Mouse (Mus musculus): ENCODE data around the gene Slc2a6.

Gene Slc2a6

DNA sequence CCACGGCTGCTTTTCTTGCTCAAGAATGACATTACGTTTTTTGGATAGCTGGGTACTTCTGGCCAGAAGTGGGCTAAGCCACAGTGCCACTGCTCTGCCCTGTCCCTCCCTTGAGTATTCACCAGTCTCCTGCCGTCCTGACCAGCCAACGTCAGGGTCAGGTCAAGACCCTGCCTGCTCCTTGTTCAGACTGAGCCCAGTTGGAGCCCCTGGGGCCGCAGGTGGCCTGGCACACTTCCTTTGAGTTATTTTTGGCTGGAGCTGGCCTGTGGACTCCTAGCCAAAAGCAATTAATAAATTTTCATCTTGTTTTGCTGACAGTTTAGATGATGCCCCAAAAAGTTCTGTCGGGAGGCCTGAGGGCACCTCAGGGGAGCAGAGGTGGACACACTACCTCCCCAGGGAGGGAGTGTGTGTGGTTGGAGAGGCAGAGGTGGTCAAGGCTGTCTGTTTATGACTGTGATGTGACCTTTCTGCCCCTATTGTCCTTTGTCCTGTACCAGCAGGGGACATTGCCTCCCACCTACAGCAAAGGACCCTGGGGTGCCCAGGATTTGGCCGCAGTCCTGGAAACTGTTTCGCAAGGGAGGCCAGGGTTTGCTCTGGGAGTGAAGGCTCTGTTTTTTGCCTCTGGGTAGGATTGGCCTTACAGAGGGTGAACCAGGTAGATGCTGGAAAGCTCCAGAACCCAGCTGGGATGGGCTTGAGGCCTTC lies 14.5 kb upstream of the Slc2a6 start:
- ChIA-PET CTCF (interaction anchor here in 3 of 4 experiments (0.7 to 8.7 kb wide), 10 partner anchors 24 to 386 kb away, joined by 3 to 99 read pairs (median 4); partner anchors contain the start of gene Fam163b (in 1 of the 3)), POLR2A (interaction anchor here in 1 of 4 experiments (0.7 kb wide), 1 partner anchor 438 kb away, joined by 4 read pairs; the partner anchor contains the start of gene Agpat2)

DNA sequence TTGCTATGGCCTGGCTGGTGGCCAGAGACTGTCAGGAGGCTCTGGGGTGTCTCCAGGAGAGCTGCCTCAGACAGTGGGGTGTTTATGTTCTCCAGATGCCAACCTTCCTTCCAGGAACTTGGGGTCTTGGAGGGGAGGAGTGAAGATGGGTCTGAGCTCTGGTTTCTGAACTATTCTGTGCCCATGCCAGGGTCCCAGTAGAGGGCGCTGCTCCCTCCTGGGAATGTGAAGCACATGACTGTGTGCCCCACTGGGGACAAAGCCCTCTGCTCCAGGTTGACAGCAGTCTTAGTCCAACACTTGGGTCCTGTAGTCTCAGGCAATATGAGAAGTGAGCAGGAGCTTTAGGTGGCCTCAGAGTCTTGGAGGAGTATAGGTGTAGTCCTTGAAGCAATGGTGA lies 11.5 kb upstream of the Slc2a6 start:
- CTCF ChIA-PET = interaction anchor here (0.5 to 8.7 kb wide), 63 partner anchors 8 to 714 kb away, joined by 3 to 99 read pairs (median 4); partner anchors contain the start of genes Slc2a6 (in 3 of the 4), Adamts13 (in 1 of the 4) and Agpat2 (in 1 of the 4)
- POLR2A ChIA-PET = interaction anchor here in 3 of 4 experiments (0.5 to 2.1 kb wide), 15 partner anchors 12 to 696 kb away, joined by 3 to 7 read pairs (median 3); partner anchors contain the start of genes Slc2a6 (in 1 of the 3) and Surf6 (in 1 of the 3)

DNA sequence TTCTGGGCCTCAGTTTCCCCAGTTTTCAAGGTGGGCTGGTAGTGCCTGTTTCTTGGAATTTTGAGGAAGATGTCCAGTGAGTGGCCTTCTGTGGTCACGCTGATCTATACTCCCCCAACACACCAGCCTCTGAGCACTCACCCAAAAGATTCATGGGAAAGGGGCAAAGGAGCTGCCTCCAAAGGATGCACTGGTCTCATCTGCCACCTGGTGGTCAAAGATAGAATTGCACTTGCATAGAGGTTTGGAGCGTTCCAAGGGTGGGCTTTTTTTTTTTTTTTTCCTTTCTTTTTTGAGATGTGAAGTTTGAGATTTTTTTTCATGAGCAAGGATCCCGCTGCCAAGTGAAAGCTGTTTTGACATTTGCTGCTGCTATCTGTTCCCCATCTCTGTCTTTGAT lies 10.8 kb upstream of the Slc2a6 start:
- POLR2A ChIA-PET = interaction anchor here (0.6 to 2.1 kb wide), 24 partner anchors 11 to 695 kb away, joined by 3 to 7 read pairs (median 4); partner anchors contain the start of genes Surf1 (in 2 of the 4), Surf2 (in 2 of the 4), Slc2a6 (in 1 of the 4) and Surf6 (in 1 of the 4)

DNA sequence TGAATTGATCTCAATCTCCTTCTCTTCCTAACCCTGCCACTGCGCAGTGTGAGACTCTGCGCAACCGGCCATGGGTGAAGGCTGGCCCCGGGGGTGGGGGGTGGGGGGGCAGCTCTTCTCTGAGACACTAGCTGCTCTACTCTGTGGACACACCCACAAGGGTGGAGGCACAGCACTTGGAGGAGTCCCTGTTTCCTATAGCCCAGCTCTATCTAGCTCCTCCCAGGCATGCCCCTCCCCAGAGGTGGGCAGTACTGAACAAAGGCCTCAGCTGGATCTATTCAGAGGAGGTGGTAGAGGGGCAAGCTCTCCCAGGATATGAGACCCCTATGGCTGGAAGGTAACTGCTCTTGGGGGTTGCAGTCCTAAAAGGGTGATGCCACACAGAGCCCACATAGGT lies 9.2 kb upstream of the Slc2a6 start:
- CTCF ChIA-PET = interaction anchor here in 3 of 4 experiments (0.7 to 8.7 kb wide), 9 partner anchors 9 to 209 kb away, joined by 3 to 99 read pairs (median 12); partner anchors contain the start of gene Slc2a6 (in 1 of the 3)
- POLR2A ChIA-PET = no interaction called here

More for the DNA sequence above, 10.8 kb upstream of the Slc2a6 start:
- CTCF ChIA-PET = interaction anchor here (0.5 to 8.7 kb wide), 80 partner anchors 8 to 713 kb away, joined by 3 to 99 read pairs (median 4); partner anchors contain the start of genes Slc2a6 (in 3 of the 4), Adamts13 (in 1 of the 4), Agpat2 (in 1 of the 4) and Surf6 (in 1 of the 4)

DNA sequence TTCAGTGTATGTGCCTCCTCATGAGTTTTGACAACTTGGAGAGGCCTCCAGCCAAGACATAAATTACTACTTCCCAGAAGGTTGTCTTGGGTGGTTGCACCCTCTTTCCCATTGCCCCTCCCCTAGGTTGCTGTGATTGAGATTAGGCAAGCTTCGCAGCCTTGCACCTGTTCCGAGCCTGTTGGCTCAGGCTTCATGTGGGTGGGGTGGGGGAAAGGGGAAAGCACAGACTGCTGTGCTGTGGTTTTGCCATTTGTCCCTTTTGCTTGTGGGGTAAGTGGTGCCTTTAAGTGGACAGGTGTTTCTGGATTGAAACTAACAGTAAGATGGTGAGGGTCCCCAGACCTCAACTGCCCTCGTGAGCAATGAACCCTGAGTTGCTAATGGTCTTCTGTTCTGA lies 8.2 kb upstream of the Slc2a6 start:
- ChIA-PET CTCF (interaction anchor here in 2 of 4 experiments (5.8 to 8.7 kb wide), 2 partner anchors 18 to 199 kb away, joined by 62 to 99 read pairs; no protein-coding TSS in a partner anchor), POLR2A (interaction anchor here in 1 of 4 experiments (0.9 kb wide), 1 partner anchor 400 kb away, joined by 3 read pairs; no protein-coding TSS in a partner anchor)

DNA sequence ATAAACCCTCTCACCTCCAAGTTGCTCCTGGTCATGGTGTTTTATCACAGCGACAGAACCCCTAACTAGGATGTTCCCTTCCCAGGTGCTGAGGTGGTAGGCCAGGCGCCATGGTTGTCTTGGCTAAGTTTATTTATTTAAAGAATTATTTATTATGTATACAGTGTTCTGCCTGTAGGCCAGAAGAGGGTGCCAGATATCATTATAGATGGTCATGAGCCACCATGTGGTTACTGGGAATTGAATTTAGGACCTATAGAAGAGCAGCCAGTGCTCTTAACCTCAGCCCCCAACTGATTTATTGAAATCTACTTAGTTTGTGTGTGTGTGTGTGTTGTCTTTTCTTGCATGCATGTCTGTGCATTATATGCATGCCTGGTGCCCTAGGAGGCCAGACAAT lies 4.6 kb upstream of the Slc2a6 start:
- ChIA-PET CTCF (interaction anchor here (0.7 to 1.8 kb wide), 4 partner anchors 14 to 42 kb away, joined by 3 to 13 read pairs (median 4); no protein-coding TSS in a partner anchor), POLR2A (interaction anchor here in 2 of 4 experiments (0.7 to 2.2 kb wide), 4 partner anchors 15 to 397 kb away, joined by 3 to 9 read pairs (median 3); partner anchors contain the start of genes Med22 (in 1 of the 2) and Rpl7a (in 1 of the 2))

DNA sequence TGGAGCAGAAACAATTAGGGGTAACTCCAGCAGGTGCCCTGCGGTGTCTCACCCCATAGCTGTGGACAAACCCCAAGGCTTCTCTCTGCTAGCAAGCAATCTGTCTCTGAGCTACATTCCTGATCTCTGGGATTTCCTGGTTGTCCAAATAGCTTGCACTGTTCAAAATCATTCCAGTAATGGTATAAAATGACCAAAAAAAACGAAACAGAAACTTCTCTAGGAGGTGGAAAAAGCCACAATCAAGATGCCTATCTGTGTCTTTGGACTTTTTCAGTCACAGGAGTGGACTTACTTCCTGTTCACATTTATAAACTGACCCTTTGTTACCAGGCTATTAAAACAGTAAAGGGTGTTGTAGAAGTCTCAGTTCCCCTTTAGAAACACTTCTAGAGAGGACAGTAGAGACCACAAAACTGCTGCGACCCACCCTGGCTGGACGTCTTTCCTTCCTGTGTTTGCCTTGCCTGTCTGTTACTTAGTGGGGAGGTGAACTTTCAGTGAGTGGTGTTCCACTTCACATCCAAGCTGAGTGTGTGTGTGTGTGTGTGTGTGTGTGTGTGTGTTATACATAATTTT lies 728 bp upstream of the Slc2a6 start:
- ChIA-PET CTCF (interaction anchor here (0.6 to 5.7 kb wide), 16 partner anchors 10 to 787 kb away, joined by 3 to 35 read pairs (median 4); no protein-coding TSS in a partner anchor), POLR2A (interaction anchor here in 3 of 4 experiments (0.5 to 2.8 kb wide), 15 partner anchors 9 to 952 kb away, joined by 3 to 19 read pairs (median 4); partner anchors contain the start of gene Surf6 (in 1 of the 3))

DNA sequence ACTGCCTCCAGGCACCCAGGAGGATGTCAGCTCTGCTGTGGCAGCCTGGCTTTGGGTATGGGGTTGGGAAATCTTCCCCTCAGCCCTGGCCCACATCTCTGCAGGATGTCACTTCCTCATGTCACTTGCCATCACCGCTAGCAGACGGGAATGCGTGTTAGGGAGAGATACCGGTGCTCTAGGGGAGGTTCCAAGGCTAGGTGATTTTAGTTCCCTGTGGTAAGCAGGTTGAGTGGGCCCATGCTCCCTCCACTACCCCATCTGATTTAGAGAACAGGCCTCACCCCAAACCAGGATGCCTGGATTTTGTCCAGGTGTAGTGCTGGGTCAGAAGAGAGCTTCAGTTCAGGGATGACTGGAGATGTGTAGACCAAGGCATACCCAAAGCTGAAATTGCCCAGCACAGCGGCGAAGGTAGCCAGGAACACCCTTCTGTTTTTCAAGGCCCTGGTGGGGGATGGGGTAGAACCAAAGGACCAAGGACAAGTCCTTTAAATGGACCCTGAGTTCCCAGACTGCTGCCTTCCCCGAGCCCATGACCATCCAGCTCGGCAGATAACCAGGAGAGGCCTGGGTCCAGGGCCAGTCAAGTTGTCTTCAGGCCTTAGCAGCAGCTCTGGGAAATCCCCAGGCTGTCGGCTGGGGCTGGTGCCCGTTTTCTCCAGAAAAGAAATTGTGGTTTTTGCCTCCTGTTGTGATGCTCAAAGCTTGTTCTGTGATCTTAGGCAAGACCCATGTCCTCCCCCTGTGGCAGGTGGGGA lies 761 bp downstream of the Slc2a6 start:
- POLR2A ChIA-PET = interaction anchor here in 3 of 4 experiments (0.6 to 2.8 kb wide), 20 partner anchors 8 to 391 kb away, joined by 3 to 19 read pairs (median 3); partner anchors contain the start of gene Surf6 (in 2 of the 3)
- CTCF ChIA-PET = interaction anchor here (0.9 to 5.7 kb wide), 14 partner anchors 9 to 210 kb away, joined by 3 to 35 read pairs (median 6); no protein-coding TSS in a partner anchor

DNA sequence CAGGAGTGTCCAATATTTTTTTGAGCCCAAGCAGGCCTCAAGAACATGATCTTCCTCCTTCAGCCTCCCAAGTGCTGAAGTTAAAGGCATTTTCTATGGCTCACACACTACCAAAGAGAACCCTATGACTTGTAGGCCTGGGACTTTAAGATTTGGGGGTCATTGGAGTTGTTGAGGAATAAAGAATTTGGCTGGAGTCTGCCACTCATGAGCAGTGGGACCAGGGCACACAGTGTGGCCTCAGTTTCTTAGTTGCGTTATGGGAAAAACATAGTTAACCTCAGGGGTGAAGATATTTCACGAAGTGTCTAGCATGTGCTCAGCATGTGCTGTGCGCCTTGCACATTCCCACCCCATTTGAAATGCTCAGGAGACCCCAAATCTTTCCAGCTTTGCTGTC lies 1.5 kb downstream of the Slc2a6 start:
- CTCF ChIA-PET = interaction anchor here in 3 of 4 experiments (0.9 to 5.7 kb wide), 6 partner anchors 8 to 379 kb away, joined by 3 to 35 read pairs (median 14); no protein-coding TSS in a partner anchor

DNA sequence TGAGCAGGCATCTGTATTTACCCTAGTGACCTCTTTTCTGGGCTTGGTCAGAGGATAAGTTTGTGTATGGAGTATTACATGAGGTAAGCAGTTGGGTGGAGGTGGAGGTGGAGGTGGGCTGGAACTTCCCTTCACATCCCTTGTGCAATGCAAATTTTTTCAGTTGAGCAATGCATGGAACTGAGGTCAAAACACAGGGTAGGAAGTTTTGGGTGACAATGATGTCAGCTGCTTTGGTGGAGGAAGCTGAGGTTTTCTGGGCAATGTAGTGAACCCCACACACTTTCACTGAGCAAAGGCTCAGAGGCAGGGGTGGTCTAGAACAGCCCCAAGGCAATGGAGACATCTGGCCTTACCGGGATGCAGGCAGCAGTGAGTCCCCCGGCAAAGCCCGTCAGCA lies 2.3 kb downstream of the Slc2a6 start:
- ChIA-PET POLR2A (interaction anchor here in 2 of 4 experiments (0.6 to 1.5 kb wide), 3 partner anchors 8 to 537 kb away, joined by 3 to 5 read pairs (median 4); no protein-coding TSS in a partner anchor), CTCF (interaction anchor here (0.9 to 5.7 kb wide), 8 partner anchors 7 to 378 kb away, joined by 3 to 26 read pairs (median 4); no protein-coding TSS in a partner anchor)

More for the DNA sequence above, 1.5 kb downstream of the Slc2a6 start:
- POLR2A ChIA-PET = interaction anchor here in 1 of 4 experiments (2.3 to 2.8 kb wide), 2 partner anchors 9 to 13 kb away, joined by 7 to 19 read pairs; no protein-coding TSS in a partner anchor

DNA sequence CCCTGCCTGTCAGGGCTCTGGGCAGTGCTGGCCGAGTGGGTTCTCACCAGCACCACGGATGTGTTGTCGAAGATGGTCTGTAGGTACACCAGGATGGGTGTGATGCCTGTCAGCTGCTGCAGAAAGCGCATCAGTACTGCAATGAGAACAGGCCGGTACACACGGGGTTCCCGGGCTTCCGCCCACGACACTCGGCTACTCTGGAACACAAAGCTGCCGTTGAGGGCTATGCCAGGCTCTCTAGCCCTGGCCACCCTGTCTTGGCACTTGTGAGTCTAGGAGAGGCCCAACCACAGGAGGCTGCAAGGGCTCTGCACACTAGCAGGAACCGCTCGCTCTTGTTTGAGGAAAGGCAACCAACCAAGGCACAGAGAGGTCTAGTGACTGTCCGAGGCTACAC lies 3.7 kb downstream of the Slc2a6 start:
- CTCF ChIA-PET = interaction anchor here (0.5 to 5.7 kb wide), 5 partner anchors 14 to 388 kb away, joined by 3 to 26 read pairs (median 4); no protein-coding TSS in a partner anchor

DNA sequence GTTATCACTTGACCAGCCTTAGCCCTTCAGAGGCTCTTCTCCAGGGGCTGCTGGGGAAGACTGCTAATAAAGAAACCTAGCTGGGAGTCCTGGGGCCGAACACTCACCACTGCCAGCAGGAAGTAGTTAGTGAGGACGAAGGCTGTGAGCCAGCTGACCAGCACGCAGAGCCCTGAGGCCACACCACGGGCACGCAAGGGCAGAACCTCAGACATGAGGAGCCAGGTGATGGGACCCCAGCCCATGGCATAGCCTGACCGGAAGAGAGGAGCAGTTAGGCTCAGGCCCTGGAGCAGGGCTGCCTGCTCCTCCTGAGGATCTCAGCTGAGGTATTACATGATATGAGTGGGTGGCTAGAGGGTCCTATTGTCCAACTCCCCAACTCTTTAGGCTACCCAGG lies 5.2 kb downstream of the Slc2a6 start:
- ChIA-PET CTCF (interaction anchor here (0.5 to 1.3 kb wide), 4 partner anchors 16 to 829 kb away, joined by 3 to 7 read pairs (median 4); no protein-coding TSS in a partner anchor), POLR2A (interaction anchor here in 1 of 4 experiments (1.0 kb wide), 2 partner anchors 9 to 111 kb away, joined by 3 read pairs; no protein-coding TSS in a partner anchor)

More for the DNA sequence above, 3.7 kb downstream of the Slc2a6 start:
- POLR2A ChIA-PET = interaction anchor here in 3 of 4 experiments (0.5 to 1.5 kb wide), 8 partner anchors 8 to 1602 kb away, joined by 3 to 5 read pairs (median 4); no protein-coding TSS in a partner anchor

DNA sequence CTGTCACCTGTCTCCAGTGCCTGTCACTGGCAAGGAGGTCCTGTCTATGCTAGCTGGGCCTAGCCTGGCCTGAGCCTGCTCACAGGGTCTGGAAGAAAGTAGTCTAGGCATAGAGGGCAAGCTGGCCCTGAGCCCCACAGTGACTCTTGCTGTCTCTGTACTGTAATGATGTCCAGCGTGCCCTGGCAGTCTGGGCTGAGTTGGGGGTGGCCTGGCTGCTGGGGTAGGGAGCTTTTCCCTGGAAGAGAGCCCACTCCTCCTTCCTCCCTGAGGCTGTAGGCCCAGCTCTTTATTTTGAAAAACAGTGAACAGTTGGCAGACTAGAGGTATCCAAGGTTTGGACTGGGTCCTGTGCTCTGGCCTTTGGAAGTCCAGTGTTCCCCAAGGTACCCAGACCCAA lies 6.7 kb downstream of the Slc2a6 start:
- ChIA-PET POLR2A (no interaction called here), CTCF (interaction anchor here in 2 of 4 experiments (0.6 to 1.1 kb wide), 2 partner anchors 18 to 1515 kb away, joined by 3 read pairs; no protein-coding TSS in a partner anchor)

DNA sequence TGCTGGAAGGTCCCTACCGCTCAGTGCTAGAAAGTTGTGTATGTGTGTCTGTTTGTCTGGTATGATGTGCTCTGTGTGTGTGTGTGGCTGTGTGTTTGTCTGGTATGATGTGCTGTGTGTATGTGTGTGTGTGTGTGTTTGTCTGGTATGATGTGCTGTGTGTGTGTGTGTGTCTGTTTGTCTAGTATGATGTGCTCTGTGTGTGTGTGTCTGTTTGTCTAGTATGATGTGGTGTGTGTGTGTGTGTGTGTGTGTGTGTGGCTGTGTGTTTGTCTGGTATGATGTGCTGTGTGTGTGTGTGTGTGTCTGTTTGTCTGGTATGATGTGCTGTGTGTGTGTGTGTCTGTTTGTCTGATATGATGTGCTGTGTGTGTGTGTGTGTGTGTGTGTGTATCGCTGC lies 8.3 kb downstream of the Slc2a6 start:
- CTCF ChIA-PET = interaction anchor here in 1 of 4 experiments (3.0 kb wide), 1 partner anchor 8 kb away, joined by 35 read pairs; the partner anchor contains the start of gene Slc2a6
- POLR2A ChIA-PET = interaction anchor here in 3 of 4 experiments (0.7 to 4.2 kb wide), 4 partner anchors 8 to 1188 kb away, joined by 3 to 19 read pairs (median 4); partner anchors contain the start of genes Slc2a6 (in 2 of the 3) and Cacfd1 (in 1 of the 3)

DNA sequence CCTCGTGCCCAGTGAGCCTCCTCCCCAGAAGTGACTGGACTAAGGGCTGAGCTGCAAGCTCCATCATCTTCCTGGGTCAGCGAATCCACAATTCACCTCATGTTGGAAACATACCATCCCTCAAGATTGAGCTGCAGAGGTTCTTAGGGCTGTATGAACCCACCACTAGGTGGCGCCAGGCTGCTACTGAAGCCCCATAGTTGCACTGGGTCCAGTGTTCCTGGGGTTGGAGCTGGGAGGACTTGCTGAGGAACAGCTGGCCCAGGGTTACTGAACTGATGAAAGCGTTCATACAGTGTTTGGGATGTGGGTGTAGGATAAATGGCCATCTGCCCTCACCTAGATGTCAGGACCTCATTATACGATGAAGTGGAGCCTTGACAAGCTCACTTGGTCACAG lies 10.0 kb downstream of the Slc2a6 start:
- ChIA-PET POLR2A (interaction anchor here (0.7 to 4.2 kb wide), 21 partner anchors 8 to 514 kb away, joined by 3 to 19 read pairs (median 4); partner anchors contain the start of genes Slc2a6 (in 3 of the 4), Cacfd1 (in 1 of the 4), Stkld1 (in 1 of the 4) and Surf6 (in 1 of the 4)), CTCF (interaction anchor here (0.6 to 3.4 kb wide), 73 partner anchors 8 to 1589 kb away, joined by 3 to 71 read pairs (median 4); partner anchors contain the start of genes Slc2a6 (in 4 of the 4), Surf6 (in 2 of the 4), Agpat2 (in 1 of the 4) and Cacfd1 (in 1 of the 4))

DNA sequence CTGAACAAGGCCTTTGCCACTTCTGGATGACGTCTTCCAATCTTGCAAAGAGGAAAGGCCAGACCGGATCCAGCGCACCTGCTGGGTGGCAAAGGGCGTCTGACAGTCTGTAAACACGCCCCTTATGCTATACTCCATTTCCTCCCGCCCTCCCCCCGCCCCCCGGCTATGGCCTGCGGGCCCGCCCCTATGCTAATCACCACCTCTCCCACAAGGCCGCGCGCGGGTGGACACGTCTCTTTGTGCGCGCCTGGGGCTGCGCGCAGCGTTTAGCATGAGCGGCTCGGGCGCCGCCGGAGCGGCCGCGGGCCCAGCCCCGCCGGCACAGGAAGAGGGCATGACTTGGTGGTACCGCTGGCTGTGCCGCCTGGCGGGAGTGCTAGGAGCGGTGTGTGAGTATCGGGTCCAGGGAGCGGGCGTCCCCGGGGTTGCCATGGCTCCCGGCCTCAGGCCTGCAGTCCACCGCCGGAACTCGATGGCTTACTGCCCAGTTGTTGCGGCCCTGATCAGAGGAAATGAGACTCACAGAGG lies 18.0 kb downstream of the Slc2a6 start, which contains the start of gene Cacfd1:
Gene Cacfd1 (plus strand): TSS at position 213 of the 531 bp plus-strand sequence.
- POLR2A ChIA-PET = interaction anchor here (0.6 to 1.3 kb wide), 10 partner anchors 8 to 667 kb away, joined by 3 to 7 read pairs (median 3); partner anchors contain the start of genes Adamts13 (in 1 of the 4) and Agpat2 (in 1 of the 4)
- CTCF ChIA-PET = interaction anchor here in 2 of 4 experiments (0.8 to 1.5 kb wide), 3 partner anchors 8 to 12 kb away, joined by 3 to 6 read pairs (median 3); no protein-coding TSS in a partner anchor
